Mouse (Mus musculus): ENCODE measurements at regions not wholly inside any gene's neighbourhood (a gene's known extent, or its start where the extent isn't known, plus 50 kb on each side); places are given as distances from the start of the nearest gene placed in this dataset.

DNA sequence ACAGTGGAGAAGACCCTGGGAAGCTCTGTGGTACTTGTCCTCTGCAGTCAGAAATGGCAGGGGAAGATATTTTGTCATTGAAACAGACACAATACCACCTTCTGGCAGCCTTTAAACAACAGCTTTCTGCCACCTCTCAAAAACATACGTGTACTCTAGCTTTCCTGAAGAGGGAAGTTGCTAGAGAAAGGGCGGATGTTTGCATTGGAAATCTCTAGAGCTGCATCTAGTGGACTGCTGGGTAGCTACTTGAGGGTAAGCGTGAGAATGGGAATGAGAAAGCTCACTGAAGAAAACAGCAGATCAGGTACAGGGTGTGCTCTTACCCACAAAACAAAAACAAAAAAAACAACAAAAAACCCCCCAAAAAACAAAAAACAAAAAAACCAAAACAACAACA is 61.4 kb upstream of the Eif4g2 start:
- TF ChIP-seq CTCF (IDR thresholded peaks at IDR 0.05; ENCODE audit: low read depth, low read length) (no peak), POLR2A (IDR thresholded peaks at IDR 0.05; ENCODE audit: borderline replicate concordance, low read depth, low read length) (no peak)
